Mouse (Mus musculus): ENCODE measurements at regions not wholly inside any gene's neighbourhood (a gene's known extent, or its start where the extent isn't known, plus 50 kb on each side); places are given as distances from the start of the nearest gene placed in this dataset.

DNA sequence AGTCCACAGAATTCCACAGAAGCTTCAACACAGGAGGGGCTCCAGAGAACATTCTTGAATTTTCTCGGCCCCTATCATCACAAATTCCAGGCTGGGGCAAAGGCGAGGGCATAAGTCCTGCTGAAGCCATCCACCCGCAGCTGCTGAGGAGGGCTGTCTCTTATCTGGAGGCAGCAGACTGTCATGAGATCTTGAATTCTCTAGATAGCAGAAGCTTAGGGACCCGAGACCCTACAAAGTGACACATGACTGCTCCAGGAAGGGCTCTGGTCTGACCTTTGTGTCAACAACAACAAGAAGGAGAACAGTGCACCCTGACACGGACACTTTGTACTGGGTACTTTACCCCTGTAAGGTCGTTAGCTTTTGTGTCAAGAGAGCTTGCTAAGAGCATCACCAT lies 57.2 kb downstream of the Lao1 start:
- Histone ChIP-seq H3K27me3 (ENCODE audit: control insufficient read depth, insufficient read depth, low read length) (no peaks in the 10 kb centered on the region), H3K9me3 (replicated peaks; ENCODE audit: control insufficient read depth, low read length) (no peaks in the 10 kb centered on the region), H3K27ac (ENCODE audit: low read depth, low read length) (peak overlapping the region; percentile 94), H3K36me3 (ENCODE audit: control insufficient read depth, insufficient read depth, low read length) (no peaks in the 10 kb centered on the region), H3K4me3 (ENCODE audit: low read depth, low read length) (no peak overlapping the region), H3K4me2 (peak overlapping the region; percentile 2), H3K4me1 (ENCODE audit: control insufficient read depth, insufficient read depth, low read length) (peaks cover 48% of the 10 kb centered on the region), H3K9ac (ENCODE audit: low read depth, low read length) (peak overlapping the region; percentile 54; the same call in 1 of the 2 replicates)
- 6% methylated on average over 6 of the region's 6 CpGs for WGBS (ENCODE audit: insufficient replicate concordance)
- peak; percentile 80 for ATAC-seq (replicated peaks; ENCODE audit: insufficient number of reproducible peaks, low FRiP score, low TSS enrichment)

DNA sequence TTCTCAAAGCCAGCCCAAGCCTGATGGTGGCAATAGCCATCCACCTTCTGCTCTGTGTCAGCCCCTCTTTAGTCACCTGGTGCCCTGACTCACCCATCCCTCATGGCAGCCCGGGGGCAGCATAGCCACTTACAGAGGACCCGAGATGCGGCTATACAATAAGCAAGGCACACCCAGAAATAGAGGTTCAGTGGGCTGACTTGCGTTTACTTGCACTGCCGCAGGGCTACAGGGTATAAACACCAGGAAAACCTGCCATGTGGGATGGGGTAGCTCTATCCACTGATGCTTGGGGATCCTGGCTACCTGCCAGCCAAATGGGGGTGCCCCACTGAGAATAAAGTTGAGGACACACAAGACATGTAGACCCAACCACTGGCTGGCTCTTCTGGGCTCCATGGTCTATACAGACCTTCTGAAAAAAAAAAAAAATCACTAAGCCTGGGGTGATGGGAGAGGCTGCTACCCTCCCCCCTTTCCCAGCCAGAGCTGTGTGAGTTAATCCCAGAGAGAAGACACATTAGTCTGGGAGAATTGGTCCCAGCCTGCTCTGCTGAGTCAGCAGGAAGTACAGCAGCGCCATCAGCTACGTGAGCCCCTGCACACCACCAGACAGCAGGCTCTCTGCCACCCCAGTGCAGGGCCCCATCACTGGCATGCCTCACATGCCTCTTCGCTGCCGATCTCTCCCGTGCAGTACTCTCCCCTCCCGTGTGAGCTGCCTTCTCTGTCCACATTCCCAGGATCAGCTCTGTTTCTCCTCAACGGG lies 57.8 kb downstream of the Lao1 start:
- H3K4me3 ChIP-seq (ENCODE audit: low read depth, low read length): no peak overlapping the region
- peaks cover 48% of the 10 kb centered on the region for H3K4me1 ChIP-seq (ENCODE audit: control insufficient read depth, insufficient read depth, low read length)
- H3K36me3 ChIP-seq (ENCODE audit: control insufficient read depth, insufficient read depth, low read length): no peaks in the 10 kb centered on the region
- WGBS (ENCODE audit: insufficient replicate concordance): 26% methylated on average over 12 of the region's 12 CpGs
- no peaks in the 10 kb centered on the region for H3K27me3 ChIP-seq (ENCODE audit: control insufficient read depth, insufficient read depth, low read length)
- peak overlapping the region; percentile 54; the same call in 1 of the 2 replicates for H3K9ac ChIP-seq (ENCODE audit: low read depth, low read length)
- H3K27ac ChIP-seq (ENCODE audit: low read depth, low read length): peak overlapping the region; percentile 94
- ATAC-seq (replicated peaks; ENCODE audit: insufficient number of reproducible peaks, low FRiP score, low TSS enrichment): peak; percentile 62
- no peaks in the 10 kb centered on the region for H3K9me3 ChIP-seq (replicated peaks; ENCODE audit: control insufficient read depth, low read length)
- H3K4me2 ChIP-seq: peak overlapping the region; percentile 2

DNA sequence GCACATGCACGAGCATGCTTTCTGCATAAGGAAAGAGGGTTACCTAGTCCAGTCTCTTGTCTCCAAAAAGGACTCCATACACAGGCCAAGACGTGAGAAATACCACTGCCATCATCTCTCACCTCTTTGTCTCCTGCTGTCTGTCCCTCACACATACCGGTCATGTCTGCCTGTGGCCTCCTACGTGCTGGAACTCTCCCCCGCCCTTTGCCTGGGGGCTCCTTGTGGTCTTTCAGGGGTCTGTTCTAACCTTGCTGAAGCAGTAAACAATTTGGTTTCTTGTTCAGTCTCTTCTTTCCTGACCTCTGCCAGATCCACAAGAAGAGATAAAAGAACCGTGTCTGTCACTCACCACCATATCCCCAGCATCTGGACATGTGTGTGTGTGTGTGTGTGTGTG lies 61.0 kb downstream of the Lao1 start:
- WGBS (ENCODE audit: insufficient replicate concordance): 20% methylated on average over 6 of the region's 6 CpGs
- Histone ChIP-seq H3K4me3 (ENCODE audit: low read depth, low read length) (no peak overlapping the region), H3K27ac (ENCODE audit: low read depth, low read length) (peak overlapping the region; percentile 82), H3K36me3 (ENCODE audit: control insufficient read depth, insufficient read depth, low read length) (no peaks in the 10 kb centered on the region), H3K4me2 (peak overlapping the region; percentile 27; the same call in 1 of the 2 replicates), H3K27me3 (ENCODE audit: control insufficient read depth, insufficient read depth, low read length) (no peaks in the 10 kb centered on the region), H3K4me1 (ENCODE audit: control insufficient read depth, insufficient read depth, low read length) (peaks cover 48% of the 10 kb centered on the region), H3K9ac (ENCODE audit: low read depth, low read length) (peak overlapping the region; percentile 61), H3K9me3 (replicated peaks; ENCODE audit: control insufficient read depth, low read length) (no peaks in the 10 kb centered on the region)
- ATAC-seq (replicated peaks; ENCODE audit: insufficient number of reproducible peaks, low FRiP score, low TSS enrichment): no peak

DNA sequence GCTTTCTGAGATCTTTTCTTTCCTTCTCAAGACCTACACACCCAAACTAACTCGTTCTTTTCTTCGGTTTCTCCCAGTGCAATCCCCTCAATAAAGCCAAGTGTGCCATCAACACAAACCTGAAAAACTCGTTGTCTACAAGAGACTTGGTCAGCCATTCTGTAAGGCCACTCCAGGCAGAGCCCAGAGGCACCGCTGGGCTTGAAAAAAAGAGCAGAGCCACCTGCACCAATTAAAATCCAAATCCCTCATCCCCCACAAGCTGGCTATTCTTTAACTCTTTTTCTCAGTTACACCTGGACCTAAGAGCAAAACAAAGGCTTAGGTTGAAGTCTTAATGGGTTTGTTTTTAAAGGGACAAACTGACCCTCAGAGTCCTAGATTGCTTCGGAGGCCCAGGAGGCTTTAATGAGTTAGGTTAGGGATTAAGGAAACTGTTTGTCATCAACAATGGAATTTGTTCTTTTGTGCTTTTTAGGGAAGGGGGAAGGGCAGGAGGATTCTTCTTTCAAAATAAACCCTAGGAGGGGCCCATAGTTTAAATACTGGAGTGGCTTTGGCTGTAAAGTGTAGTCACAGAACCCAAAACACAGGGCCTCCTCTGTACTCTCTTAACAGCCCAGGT lies 65.0 kb downstream of the Lao1 start:
- no peak overlapping the region for H3K27ac ChIP-seq (ENCODE audit: low read depth, low read length)
- no peak overlapping the region for H3K9ac ChIP-seq (ENCODE audit: low read depth, low read length)
- H3K36me3 ChIP-seq (ENCODE audit: control insufficient read depth, insufficient read depth, low read length): no peaks in the 10 kb centered on the region
- peaks cover 43% of the 10 kb centered on the region for H3K4me1 ChIP-seq (ENCODE audit: control insufficient read depth, insufficient read depth, low read length)
- ATAC-seq (replicated peaks; ENCODE audit: insufficient number of reproducible peaks, low FRiP score, low TSS enrichment): no peak
- WGBS (ENCODE audit: insufficient replicate concordance): 33% methylated on average over 5 of the region's 5 CpGs
- no peaks in the 10 kb centered on the region for H3K27me3 ChIP-seq (ENCODE audit: control insufficient read depth, insufficient read depth, low read length)
- H3K9me3 ChIP-seq (replicated peaks; ENCODE audit: control insufficient read depth, low read length): no peaks in the 10 kb centered on the region
- no peak overlapping the region for H3K4me2 ChIP-seq
- no peak overlapping the region for H3K4me3 ChIP-seq (ENCODE audit: low read depth, low read length)

- WGBS (ENCODE audit: insufficient replicate concordance): 28% methylated on average over 8 of the region's 8 CpGs
- H3K27ac ChIP-seq (ENCODE audit: low read depth, low read length): peak overlapping the region; percentile 22; the same call in 1 of the 2 replicates
- no peaks in the 10 kb centered on the region for H3K36me3 ChIP-seq (ENCODE audit: control insufficient read depth, insufficient read depth, low read length)
- H3K4me3 ChIP-seq (ENCODE audit: low read depth, low read length): no peak overlapping the region
- H3K9ac ChIP-seq (ENCODE audit: low read depth, low read length): no peak overlapping the region
- H3K27me3 ChIP-seq (ENCODE audit: control insufficient read depth, insufficient read depth, low read length): no peaks in the 10 kb centered on the region
- no peaks in the 10 kb centered on the region for H3K9me3 ChIP-seq (replicated peaks; ENCODE audit: control insufficient read depth, low read length)
- H3K4me2 ChIP-seq: no peak overlapping the region
- ATAC-seq (replicated peaks; ENCODE audit: insufficient number of reproducible peaks, low FRiP score, low TSS enrichment): peak; percentile 75
- peaks cover 31% of the 10 kb centered on the region for H3K4me1 ChIP-seq (ENCODE audit: control insufficient read depth, insufficient read depth, low read length)
These were observed 66.9 kb downstream of the Lao1 start for GRCm38 (mm10) chr4:119028208-119028821.

DNA sequence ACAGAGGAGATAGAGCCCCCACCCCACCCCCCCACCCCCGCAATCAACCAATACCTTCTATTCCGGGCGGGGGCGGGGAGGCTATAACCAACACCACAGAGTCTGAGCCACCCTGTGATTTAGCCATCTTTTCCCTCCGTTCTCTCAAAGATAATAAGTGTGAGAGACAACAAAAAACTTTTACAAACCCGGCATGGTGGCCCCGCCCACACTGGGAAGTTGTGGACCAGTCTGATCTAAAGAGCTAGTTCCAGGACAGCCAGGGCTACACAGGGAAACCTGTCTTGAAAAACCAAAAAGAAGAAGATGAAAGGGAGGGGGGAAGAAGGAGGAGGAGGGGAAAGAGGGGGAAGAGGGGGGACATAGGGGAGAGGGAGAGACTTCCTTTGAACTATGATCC lies 67.7 kb downstream of the Lao1 start:
- peak overlapping the region; percentile 31; the same call in 1 of the 2 replicates for H3K4me2 ChIP-seq
- 27% methylated on average over 7 of the region's 7 CpGs for WGBS (ENCODE audit: insufficient replicate concordance)
- no peaks in the 10 kb centered on the region for H3K9me3 ChIP-seq (replicated peaks; ENCODE audit: control insufficient read depth, low read length)
- no peak overlapping the region for H3K4me3 ChIP-seq (ENCODE audit: low read depth, low read length)
- no peak overlapping the region for H3K9ac ChIP-seq (ENCODE audit: low read depth, low read length)
- no peak for ATAC-seq (replicated peaks; ENCODE audit: insufficient number of reproducible peaks, low FRiP score, low TSS enrichment)
- peak overlapping the region; percentile 22; the same call in 1 of the 2 replicates for H3K27ac ChIP-seq (ENCODE audit: low read depth, low read length)
- H3K27me3 ChIP-seq (ENCODE audit: control insufficient read depth, insufficient read depth, low read length): no peaks in the 10 kb centered on the region
- H3K36me3 ChIP-seq (ENCODE audit: control insufficient read depth, insufficient read depth, low read length): no peaks in the 10 kb centered on the region
- H3K4me1 ChIP-seq (ENCODE audit: control insufficient read depth, insufficient read depth, low read length): peaks cover 31% of the 10 kb centered on the region

DNA sequence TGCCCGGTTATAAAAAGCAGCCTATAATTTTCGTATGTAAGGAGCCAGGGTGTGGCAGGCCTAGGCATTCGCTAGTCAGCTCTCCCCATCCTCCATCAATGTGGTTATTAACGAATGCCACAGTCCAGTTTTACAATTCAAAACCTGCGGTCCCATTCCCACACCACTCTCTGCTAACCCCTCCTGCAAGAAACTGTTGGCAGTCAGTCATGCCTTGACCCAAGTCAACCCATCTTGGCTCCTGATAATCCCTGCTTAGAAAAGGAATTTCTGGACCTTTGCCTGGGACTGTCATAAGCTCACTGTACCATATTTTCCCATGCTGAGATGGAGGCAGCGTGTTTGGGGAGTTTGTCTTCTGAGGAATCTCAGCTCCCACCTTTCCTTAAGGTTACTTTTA lies 68.4 kb downstream of the Lao1 start:
- 76% methylated on average over 6 of the region's 6 CpGs for WGBS (ENCODE audit: insufficient replicate concordance)
- ATAC-seq (replicated peaks; ENCODE audit: insufficient number of reproducible peaks, low FRiP score, low TSS enrichment): no peak
- no peak overlapping the region for H3K27ac ChIP-seq (ENCODE audit: low read depth, low read length)
- no peaks in the 10 kb centered on the region for H3K9me3 ChIP-seq (replicated peaks; ENCODE audit: control insufficient read depth, low read length)
- no peaks in the 10 kb centered on the region for H3K36me3 ChIP-seq (ENCODE audit: control insufficient read depth, insufficient read depth, low read length)
- H3K27me3 ChIP-seq (ENCODE audit: control insufficient read depth, insufficient read depth, low read length): no peaks in the 10 kb centered on the region
- H3K4me1 ChIP-seq (ENCODE audit: control insufficient read depth, insufficient read depth, low read length): peaks cover 31% of the 10 kb centered on the region
- H3K4me2 ChIP-seq: no peak overlapping the region
- no peak overlapping the region for H3K4me3 ChIP-seq (ENCODE audit: low read depth, low read length)
- no peak overlapping the region for H3K9ac ChIP-seq (ENCODE audit: low read depth, low read length)

- no peak for ATAC-seq (replicated peaks; ENCODE audit: insufficient number of reproducible peaks, low FRiP score, low TSS enrichment)
- H3K9me3 ChIP-seq (replicated peaks; ENCODE audit: control insufficient read depth, low read length): no peaks in the 10 kb centered on the region
- no peaks in the 10 kb centered on the region for H3K36me3 ChIP-seq (ENCODE audit: control insufficient read depth, insufficient read depth, low read length)
- H3K4me2 ChIP-seq: no peak overlapping the region
- no peak overlapping the region for H3K4me3 ChIP-seq (ENCODE audit: low read depth, low read length)
- no peak overlapping the region for H3K27ac ChIP-seq (ENCODE audit: low read depth, low read length)
- 35% methylated on average over 5 of the region's 5 CpGs for WGBS (ENCODE audit: insufficient replicate concordance)
- H3K4me1 ChIP-seq (ENCODE audit: control insufficient read depth, insufficient read depth, low read length): peaks cover 27% of the 10 kb centered on the region
- no peaks in the 10 kb centered on the region for H3K27me3 ChIP-seq (ENCODE audit: control insufficient read depth, insufficient read depth, low read length)
- peak overlapping the region; percentile 1; the same call in 1 of the 2 replicates for H3K9ac ChIP-seq (ENCODE audit: low read depth, low read length)
These were observed 69.5 kb downstream of the Lao1 start for GRCm38 (mm10) chr4:119030865-119031264.

Data from heart, embryonic 11.5 days (tissue).